Mouse (Mus musculus) MEL (cell line): ENCODE data around the gene Pax9.

Experiments used
- CTCF ChIP-seq, 3 experiments: IDR thresholded peaks in 2 of 3; conservative IDR thresholded peaks in 1 of 3; 2 replicates each; pipeline ENCODE4 v1.5.1; 2011 to 2012; ENCODE audit warnings: low read length in 3 of 3, low read depth in 2 of 3, mild to moderate bottlenecking in 2 of 3, improper control_type of control experiment in 1 of 3, inconsistent platforms in 1 of 3, mixed read lengths in 1 of 3, moderate library complexity in 1 of 3; ENCODE audit not compliant: control insufficient read depth in 1 of 3, insufficient read depth in 1 of 3, poor library complexity in 1 of 3, severe bottlenecking in 1 of 3
- ETS1 ChIP-seq: IDR thresholded peaks from 2 replicates; pipeline ENCODE4 v1.6.1; 2012; ENCODE audit warnings: low read depth, mild to moderate bottlenecking, inconsistent platforms, low read length, improper control_type of control experiment, moderate library complexity
- POLR2A ChIP-seq, 2 experiments: IDR thresholded peaks; 2 replicates each; pipeline ENCODE4 v1.6.1; 2011 to 2012; ENCODE audit warnings: low read length in 2 of 2, mild to moderate bottlenecking in 2 of 2, control low read depth in 1 of 2, improper control_type of control experiment in 1 of 2, low read depth in 1 of 2, moderate library complexity in 1 of 2; ENCODE audit not compliant: control insufficient read depth in 1 of 2, insufficient read depth in 1 of 2, poor library complexity in 1 of 2
- ZNF384 ChIP-seq: IDR thresholded peaks from 2 replicates; pipeline ENCODE4 v1.6.1; 2012; ENCODE audit warnings: low read depth, mild to moderate bottlenecking, inconsistent platforms, low read length, improper control_type of control experiment

- TF ChIP-seq ZNF384: no peak
- TF ChIP-seq CTCF (IDR thresholded peaks at IDR 0.05 in 2 of 3, conservative IDR thresholded peaks at IDR 0.05 in 1 of 3; ENCODE audit: control insufficient read depth in 1 of 3, insufficient read depth in 1 of 3, low read depth in 2 of 3, low read length in 3 of 3, poor library complexity in 1 of 3, severe bottlenecking in 1 of 3): no peak
- TF ChIP-seq POLR2A (IDR thresholded peaks at IDR 0.05; ENCODE audit: control insufficient read depth in 1 of 2, insufficient read depth in 1 of 2, low read depth in 1 of 2, low read length in 2 of 2, poor library complexity in 1 of 2): no peak
- TF ChIP-seq ETS1: no peak
These were observed 6.8 kb downstream of the Pax9 start for GRCm38 (mm10) chr12:56698191-56698980.
